Mouse (Mus musculus) heart, adult 9 months (tissue): ENCODE measurements around the gene Map3k11.

Source experiments
- DNase-seq, 2 experiments: peaks; one replicate each; pipeline ENCODE4 v3.0.0; 2022; ENCODE audit warnings: low spot score in 2 of 2

The Map3k11 gene

DNA sequence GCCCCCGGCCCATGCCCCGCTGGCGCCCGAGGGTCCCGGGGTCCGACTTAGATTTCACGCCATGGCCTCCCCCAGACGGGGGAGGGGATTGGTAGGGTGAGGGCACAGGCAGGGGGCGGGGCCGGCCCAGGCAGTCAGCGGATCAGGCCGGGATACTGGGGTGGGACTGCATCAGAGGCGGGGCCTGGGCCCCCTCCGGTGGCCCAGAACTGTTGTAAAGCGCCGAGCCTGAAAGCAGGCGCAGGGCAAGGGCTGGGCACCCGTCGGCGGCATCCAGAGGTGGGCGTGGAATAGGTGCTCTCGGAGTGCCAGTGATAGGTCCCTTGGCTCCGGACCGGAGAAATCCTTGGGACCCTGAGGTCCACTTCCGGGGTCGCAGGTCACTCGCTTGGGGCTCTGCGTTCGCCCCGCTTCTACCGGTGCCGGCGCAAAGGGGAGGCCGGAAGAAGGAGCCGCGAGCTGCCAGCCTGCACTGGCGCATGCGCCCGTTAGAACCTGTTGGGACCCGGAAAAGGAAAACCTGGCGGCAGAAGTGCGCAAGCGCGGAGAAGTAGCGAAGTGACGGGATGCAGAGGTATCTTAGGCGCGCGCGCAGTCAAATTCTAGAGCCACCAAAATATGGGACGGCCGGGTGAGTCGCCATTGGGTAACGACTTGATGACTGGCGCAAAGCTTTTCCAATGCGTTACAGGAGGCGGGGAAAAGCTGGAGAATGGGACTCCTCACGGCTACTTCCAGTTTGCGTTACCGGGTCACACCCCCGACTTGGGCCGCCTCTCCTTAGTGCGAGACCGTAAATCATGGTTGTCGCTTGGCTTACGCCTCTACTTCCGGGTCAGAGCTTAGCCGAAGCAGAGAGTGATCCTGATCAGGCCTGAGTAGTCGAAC is at the start of gene Map3k11, which contains the start of gene Pcnx3:
Map3k11 (plus strand) TSS at position 543 of the 888 bp plus-strand sequence.
Pcnx3 (minus strand) TSS at position 709 of the 888 bp plus-strand sequence.
- DNase-seq, result peak; percentile 97 to 99

DNA sequence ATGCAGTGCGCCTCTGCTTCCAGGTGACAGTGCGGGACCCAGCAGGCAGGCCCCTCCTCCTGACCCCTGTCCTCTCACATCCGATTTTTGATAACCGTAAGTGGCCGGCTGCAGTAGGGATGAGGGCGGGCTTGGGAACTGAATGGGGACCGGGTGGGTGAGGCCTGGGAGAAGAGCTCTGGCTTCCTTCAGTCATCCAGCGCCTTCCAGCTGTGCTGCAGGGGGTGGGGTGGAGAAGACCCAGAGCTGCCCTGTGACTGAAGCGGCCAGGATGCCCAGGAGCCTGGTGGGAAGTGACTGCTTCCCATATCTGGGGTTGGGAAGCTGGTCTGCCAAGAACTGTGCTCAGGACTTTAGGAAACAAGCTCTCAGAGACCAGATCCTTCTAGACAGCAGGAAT is 48.2 kb upstream of the Map3k11 start:
- DNase-seq, result no peak

DNA sequence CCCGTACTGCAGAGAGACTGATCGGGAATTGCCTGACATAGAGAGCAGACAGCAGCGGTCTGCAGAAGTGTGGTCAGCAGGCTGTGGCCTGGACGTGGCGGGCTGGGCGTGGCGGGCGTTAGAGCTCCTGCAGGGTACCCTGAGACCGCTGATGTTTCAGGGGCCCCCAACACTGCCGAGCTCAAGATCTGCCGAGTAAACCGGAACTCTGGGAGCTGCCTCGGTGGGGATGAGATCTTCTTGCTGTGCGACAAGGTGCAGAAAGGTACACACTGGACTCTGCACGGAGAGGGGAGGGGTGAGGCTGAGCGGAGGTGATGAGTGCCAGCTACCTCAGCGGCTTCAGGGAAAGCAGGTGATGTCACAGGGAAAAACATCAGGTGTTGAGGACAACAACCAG is 47.5 kb upstream of the Map3k11 start:
- DNase-seq, result no peak

DNA sequence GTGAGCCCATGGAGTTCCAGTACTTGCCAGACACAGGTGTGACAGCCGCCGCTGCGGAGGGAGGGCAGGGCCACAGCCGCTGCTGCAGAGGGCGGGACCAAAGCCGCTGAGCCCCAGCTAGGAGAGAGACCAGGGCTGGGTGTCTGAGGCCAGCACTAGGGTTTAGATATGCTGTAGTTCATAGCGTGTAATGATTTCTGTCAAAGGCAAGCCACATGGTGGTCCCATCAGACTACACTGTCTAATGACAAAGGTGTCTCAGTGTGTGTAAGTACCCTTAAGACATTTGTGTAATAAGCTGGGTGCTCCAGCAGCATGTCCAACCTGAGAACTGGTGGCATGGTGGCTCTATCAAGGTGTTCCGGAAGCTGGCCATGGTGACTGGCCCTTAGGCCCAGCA is 46.9 kb upstream of the Map3k11 start:
- DNase-seq, result no peak

DNA sequence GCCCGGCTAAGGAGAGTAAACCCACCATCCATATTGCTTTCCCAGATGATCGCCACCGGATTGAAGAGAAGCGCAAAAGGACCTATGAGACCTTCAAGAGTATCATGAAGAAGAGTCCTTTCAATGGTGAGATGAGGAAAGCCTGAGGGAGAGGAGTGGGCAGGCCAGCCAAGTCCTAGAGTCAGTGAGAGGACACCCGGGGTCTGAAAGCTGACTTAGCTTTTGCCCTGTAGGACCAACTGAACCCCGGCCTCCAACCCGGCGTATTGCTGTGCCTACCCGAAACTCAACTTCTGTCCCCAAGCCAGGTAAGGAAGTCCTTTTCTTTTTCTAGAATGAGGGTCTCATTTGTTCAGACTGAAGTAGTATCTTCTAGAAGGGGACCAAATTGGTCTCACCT is 43.3 kb upstream of the Map3k11 start:
- DNase-seq, result no peak

DNA sequence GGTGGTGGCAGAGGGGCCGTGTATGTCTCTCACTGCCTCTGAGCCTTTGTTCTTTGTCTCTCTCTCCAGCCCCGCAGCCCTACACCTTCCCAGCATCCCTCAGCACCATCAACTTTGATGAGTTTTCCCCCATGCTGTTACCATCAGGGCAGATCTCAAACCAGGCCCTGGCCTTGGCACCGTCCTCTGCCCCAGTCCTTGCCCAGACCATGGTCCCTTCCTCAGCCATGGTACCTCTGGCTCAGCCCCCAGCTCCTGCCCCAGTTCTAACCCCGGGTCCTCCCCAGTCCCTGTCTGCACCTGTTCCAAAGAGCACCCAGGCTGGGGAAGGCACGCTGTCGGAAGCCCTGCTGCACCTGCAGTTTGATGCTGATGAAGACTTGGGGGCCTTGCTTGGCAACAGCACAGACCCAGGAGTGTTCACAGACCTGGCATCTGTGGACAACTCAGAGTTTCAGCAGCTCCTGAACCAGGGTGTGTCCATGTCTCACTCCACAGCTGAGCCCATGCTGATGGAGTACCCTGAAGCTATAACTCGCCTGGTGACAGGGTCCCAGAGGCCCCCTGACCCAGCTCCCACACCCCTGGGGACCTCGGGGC is 41.7 kb upstream of the Map3k11 start:
- no peak for DNase-seq

DNA sequence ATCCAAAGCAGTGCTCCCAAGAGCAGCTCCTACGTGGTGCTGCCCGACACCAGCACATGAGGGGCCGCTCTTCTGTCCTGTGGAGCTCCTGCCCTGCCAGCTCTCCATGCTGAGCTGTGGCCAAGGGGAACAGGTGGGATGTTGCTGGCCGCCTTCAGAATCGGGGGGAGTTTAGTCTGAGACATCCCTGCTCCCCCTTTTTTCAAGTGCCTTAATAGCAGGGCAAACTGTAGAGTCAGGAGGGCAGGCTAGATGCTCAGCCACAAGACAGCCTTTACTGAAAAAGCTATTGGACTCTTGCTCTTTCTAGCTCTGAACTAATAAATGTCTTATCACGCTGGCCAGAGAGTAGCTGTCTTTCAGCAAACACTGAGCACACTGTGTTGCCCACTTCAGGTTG is 40.8 kb upstream of the Map3k11 start:
- DNase-seq, result no peak

DNA sequence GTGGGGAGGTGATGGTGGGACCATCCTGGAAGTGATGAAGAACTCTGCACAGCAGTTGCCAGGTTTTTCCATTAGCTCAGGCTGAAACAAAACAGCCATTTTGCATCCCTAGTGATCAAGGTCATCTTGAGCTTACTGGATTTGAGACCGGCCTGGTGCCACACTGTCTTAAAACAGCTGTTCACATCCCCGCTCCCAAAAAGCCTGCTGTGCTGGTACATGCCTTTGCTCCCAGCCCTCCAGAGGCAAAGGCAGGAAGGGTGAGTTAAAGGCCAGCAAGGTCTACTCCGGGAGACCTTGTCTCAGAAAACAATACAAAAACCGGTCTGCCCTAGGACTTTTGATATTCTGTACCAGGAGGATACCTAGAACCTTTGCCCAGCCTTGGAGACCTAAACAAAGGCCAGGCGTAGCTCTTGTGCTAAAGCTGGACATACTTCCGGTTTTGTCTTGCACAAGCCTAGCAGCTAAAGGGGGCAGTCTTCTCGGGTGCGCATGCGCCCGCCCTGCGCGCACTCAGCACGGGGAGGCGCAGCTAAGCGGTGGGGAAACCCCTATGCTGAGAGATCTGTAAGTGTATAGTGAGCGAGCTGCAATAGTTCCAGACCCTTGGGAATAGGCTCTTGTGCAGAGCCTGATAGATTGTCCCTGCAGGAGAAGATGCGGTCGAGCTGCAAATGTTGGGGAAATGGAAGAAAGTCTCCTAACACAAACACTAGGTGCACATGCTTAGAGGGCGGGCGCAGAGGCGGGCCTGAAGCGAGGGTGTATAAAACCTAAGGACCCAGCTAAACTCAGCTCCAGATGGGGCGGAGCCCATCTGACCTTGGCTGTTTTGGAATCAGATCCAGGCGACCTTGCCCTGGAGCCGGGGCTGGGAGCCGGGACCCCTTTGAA is 39.9 kb upstream of the Map3k11 start:
- DNase-seq, result peak; percentile 90 to 91

DNA sequence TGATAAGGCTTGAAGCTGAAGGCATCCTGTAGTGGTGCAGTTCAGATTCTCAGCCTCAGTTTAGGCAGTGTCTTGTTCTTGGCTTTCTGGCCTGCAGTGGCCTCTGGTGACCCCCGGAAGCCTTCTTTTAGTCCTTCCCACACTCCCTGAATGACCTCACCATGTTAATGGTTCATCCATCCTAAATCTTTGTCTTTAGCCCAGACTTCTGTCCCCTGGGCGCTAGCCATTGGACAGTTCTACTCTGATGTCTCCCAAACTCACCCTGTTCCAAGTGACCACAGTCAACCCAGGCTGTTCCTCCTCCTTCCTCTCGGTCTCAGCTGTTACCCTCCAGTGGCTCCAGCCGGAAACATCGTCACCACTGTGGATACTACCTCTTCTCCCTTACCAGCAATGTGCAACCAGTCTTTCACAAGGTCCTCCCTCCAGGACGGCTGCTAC is 39.2 kb upstream of the Map3k11 start:
- peak; percentile 75 to 85 for DNase-seq

DNA sequence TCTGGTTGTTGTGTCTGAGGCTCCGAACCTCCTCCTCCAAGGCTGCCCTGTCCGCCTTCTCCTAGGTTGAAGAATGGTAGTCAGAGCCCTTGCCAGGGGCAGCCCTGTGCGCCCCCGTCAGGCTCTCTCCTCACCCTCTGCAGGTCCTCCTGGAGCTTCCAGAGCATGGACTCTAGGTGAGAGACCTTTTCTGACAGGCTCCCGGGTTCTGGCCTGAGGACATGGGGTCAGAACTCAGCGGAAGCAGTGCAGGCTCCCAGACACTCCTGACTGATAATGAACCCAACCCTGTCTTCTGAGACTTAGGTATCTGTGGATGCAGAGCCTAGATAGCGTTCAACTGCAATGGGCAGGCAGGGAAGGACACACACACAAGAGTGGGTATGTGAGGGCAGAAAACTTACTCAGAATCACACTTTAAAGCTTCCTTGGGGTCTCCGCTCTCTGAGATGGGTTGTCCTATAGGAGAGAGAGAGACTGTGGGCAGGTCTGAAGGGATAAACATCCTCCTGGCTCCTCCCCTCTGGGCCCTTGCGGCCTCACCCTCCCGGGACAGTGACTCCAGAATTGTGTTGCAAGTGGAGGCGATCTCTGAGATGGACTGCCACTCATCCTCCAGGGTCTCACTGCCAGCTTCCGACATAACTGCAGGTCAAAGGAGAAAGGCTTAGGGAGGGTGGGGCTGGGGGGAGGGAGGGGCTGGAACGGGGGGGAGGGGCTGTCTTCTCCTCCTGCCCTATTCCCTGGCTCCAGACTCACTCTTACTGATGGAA is 36.9 kb upstream of the Map3k11 start:
- no peak for DNase-seq

DNA sequence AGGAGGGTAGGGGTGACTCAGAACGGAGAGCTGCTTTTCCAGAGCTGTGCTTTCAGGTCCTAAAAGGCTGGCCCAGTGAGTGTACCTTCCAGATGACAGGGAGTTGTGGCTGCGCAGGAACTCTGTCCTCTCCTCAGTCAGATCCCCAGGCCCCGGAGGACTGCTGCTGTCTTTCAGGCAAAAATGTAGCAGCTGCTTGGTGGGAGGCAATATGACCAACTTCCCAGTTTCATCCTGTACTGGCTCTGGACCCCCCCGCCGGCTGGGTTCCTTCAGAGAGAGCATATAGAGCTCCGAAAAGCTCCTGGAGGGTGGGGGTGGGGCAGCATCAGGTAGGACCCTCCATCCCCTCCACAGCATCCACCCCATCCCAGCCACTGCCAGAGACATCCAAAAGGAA is 36.0 kb upstream of the Map3k11 start:
- DNase-seq, result no peak

DNA sequence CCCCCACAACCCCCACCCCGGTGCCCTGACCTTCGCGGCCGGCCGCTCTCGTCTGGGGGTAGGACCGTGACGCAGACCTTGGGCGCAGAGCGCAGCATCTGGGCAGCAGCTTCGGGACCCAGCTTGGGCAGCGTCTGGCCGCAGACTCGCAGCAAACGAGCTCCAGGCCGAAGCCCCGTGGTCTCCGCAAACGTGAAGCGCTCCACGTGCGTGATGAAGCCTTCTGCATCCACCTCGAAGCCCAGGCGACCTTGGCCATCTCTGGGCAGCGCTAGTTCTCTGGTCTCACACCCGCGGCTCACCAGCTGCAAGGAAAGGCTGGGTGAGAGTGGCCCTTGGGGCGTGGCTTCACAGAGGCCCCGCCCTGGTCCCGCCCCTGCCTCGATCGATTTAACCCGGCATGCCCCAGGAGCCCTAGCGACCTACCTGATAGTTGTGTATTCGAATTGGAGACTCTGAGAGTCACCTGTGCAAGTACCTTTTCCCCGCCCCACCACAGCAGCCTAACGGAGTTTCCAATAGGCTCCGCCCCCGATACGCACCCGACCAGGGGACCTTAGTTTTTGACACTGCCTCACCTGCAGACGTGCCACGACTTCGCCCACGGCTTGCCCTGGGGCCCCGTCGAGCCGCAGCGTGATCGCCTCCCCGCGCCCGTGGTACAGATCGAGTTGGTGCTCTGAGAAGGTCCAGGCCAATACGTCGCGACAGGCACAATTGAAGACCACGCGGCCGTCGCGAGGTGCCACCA is 34.4 kb upstream of the Map3k11 start:
- no peak for DNase-seq

DNA sequence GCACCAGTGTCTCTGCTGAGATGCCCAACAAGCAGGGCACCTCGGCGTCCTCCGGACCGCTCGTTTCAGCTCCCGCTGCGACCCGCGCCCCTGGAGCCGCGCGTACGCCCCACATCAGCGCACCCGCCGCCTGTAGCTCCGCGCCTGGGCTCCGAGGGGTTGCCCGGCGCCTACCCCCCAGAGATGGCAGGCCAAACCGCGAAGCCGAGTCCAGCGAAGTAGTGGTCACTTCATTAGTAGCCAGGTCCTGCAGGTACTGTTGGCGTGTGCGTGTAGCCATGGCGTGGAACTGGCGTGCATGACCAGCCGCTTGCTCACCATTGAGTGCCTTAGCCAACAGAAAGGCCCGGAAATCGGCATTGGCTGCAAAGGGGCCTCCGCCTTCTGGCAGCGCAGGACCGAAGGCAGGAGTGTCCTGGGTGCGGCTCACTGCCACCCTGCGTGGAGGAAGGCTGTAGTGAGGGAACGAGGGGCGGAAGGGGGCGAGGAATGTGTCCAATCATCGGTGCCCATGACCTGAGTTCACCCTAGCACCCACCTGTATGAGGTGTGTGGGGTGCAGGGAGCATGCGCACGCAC is 33.7 kb upstream of the Map3k11 start:
- DNase-seq, result no peak

DNA sequence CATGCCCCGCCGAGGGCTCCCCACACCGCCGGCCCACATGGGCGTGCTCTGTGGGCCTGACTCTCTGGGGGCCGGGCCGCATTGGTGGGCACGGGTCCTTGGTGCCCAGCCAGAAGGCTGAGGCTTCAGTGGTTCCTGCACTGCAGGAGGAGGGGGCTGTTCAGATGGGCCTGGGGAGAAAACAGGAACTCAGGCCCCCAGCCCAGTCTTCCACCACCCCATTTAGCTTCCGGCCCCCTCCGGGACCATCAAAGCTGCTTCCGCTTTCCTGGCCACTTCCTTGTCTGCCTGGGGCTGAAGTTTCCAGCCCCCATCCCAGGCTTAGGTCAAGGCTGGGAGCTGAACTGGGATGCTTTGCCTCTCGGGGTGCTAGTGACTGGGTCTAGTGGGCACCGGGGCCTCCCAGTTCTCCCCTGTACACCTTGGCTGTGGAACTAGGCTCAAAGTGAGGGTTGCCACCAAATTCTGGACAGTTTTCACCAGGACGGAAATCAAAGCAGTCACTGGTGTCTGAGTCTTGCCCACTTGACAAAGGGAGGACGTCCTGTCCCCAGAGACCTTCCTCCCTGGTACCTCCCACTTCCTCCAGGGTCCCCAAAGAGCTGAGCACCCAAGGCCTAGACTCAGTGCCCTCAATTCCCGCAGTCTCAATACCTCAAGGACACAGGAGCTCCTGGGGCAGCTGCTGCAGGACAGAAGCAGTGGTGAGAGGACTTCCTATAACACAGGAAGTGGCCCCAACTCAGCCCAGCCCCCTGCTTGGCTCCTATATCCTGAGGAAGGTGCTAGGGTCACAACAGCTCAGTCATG is 27.4 kb upstream of the Map3k11 start:
- DNase-seq, result peak; percentile 70 to 83

DNA sequence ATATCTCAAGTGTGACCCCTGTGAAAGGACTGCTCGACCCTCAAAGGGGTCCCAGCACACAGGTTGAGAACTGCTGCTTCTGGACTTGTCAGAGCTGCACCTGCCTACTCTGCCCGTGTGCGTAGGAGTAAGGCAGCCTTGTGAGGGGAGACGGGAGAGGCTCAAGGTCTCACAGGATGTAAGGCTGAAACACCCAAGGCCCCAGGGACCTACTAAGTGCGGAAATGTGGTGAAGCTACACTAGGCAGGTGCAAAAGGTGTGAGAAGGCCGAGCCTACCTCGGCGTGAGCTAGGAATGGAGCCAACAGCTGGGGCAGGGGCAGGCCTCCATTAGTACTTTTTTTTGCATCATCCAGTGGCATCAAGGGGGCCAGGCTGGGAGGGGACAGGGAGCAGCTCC is 26.2 kb upstream of the Map3k11 start:
- DNase-seq, result no peak

DNA sequence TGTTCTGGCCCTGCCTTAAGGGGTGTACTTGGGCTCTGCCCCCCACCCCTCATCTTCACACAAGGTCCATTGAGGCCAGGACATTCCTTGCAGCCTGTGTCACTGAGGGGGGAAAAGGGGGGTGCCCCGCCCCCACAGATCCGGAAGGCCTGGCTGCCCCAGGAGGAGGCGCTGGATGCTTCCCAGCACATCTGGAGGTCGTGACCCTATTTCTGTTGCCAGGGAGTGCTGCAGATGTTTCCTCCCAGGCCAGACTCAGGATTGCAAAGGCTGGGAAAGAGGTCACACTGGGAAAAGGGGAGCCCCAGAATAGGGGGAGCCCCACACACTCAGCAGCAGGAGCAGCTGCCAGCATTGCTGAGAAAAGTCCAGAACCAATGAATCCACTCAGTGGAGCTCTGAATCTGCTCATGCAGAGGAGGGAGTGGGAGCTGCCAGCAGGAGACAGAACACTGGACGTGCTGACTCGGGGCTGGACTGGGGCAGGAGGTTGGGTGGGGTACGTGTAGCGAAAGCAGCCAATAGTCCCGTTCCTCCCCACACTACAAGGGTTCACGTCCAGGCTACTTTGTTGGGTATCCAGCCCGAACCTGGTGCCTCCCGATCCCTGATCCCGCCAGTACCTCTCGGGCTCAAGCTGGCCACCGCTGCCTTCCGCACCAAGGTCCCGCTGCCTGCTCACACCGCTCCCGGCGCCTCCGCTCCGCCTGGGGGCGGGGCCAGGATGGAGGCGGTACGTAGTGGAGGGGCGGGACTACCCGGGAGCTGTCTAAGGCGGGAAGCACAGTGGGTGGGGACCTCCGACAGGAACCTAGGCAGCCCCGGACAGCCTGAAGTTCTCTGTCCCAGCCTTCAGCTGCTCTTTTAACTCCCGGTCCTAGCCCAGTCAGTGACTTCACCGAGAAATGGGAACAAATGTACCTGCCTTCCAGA is 25.3 kb upstream of the Map3k11 start, which contains the start of gene Sipa1:
Sipa1 (minus strand) TSS at position 727 of the 933 bp plus-strand sequence.
- peak; percentile 96 to 97 for DNase-seq

DNA sequence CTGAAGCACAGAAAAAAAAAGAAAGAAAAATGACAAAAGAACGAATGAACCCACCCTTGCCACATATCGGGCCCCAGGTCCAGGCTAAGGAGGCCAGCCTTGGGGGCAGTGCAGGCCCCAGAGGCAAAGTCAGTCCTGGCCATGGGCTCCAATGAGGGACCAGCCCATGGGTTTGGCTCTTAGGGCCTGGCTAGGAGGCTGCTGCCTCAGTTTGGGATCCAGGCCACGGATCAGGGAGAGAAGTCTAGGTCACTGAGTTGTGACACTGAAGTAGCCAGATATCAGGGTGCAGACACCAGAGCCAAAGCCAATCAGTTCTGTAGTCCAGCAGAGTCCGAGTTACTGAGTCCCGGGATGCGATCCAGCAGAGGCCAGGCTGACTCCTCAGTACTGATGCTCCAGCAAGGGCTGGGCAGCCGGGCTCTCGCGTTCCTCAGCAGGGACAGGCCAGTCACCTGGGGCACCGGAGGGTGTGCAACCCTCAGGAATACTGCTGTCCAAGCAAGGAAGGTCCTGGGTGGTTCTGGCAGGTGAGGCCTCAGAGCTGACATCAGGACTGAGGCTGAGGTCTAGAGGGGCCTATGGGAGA is 23.8 kb upstream of the Map3k11 start:
- no peak for DNase-seq

DNA sequence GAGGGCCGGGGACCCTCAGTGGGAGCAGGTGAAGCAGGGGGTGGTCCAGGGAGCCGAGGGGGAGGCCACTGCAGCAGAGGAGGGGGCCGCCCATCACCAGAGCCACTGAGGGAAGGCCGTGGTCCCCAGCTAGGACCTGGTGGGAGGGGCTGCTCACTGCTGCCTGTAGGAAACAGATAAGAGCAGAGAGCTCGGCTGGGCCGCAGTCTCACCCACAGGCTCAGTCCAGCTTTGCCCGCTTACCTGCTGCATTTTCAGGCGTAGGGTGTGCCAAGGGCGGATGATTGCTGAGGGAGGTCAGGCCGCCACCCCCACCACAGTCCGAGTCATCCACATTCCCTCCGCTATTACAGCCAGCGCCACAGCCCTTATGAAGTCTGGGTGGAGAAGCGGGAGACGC is 23.1 kb upstream of the Map3k11 start:
- no peak for DNase-seq
